Mouse (Mus musculus) MEL (cell line): ENCODE measurements at regions not wholly inside any gene's neighbourhood (a gene's known extent, or its start where the extent isn't known, plus 50 kb on each side); places are given as distances from the start of the nearest gene placed in this dataset.

Experiments
- CTCF ChIP-seq, 3 experiments: IDR thresholded peaks in 2 of 3; conservative IDR thresholded peaks in 1 of 3; 2 replicates each; pipeline ENCODE4 v1.5.1; 2011 to 2012; ENCODE audit warnings: low read length in 3 of 3, low read depth in 2 of 3, mild to moderate bottlenecking in 2 of 3, improper control_type of control experiment in 1 of 3, inconsistent platforms in 1 of 3, mixed read lengths in 1 of 3, moderate library complexity in 1 of 3; ENCODE audit not compliant: control insufficient read depth in 1 of 3, insufficient read depth in 1 of 3, poor library complexity in 1 of 3, severe bottlenecking in 1 of 3
- E2F4 ChIP-seq: IDR thresholded peaks from 2 replicates; pipeline ENCODE4 v1.6.1; 2011; ENCODE audit warnings: low read depth, low read length, improper control_type of control experiment, borderline replicate concordance
- GABPA ChIP-seq: IDR thresholded peaks from 2 replicates; pipeline ENCODE4 v1.6.1; 2012; ENCODE audit warnings: low read depth, mild to moderate bottlenecking, inconsistent platforms, low read length, improper control_type of control experiment, moderate library complexity
- GATA1 ChIP-seq: IDR thresholded peaks from 2 replicates; pipeline ENCODE4 v1.6.1; 2011; ENCODE audit warnings: low read depth, low read length, improper control_type of control experiment
- HCFC1 ChIP-seq: IDR thresholded peaks from 2 replicates; pipeline ENCODE4 v1.6.1; 2012; ENCODE audit warnings: low read depth, mild to moderate bottlenecking, inconsistent platforms, low read length, improper control_type of control experiment, moderate library complexity
- MAX ChIP-seq: IDR thresholded peaks from 2 replicates; pipeline ENCODE4 v1.6.1; 2011; ENCODE audit warnings: low read length, improper control_type of control experiment
- MAZ ChIP-seq: IDR thresholded peaks from 2 replicates; pipeline ENCODE4 v1.6.1; 2012; ENCODE audit warnings: low read depth, mild to moderate bottlenecking, inconsistent platforms, low read length, improper control_type of control experiment
- MXI1 ChIP-seq: IDR thresholded peaks from 2 replicates; pipeline ENCODE4 v1.6.1; 2011; ENCODE audit warnings: mild to moderate bottlenecking, low read depth, low read length, improper control_type of control experiment
- MYB ChIP-seq: IDR thresholded peaks from 2 replicates; pipeline ENCODE4 v1.6.1; 2011; ENCODE audit warnings: mild to moderate bottlenecking, low read depth, low read length, improper control_type of control experiment
- NRF1 ChIP-seq: IDR thresholded peaks from 2 replicates; pipeline ENCODE4 v1.6.1; 2014; ENCODE audit warnings: low read depth, mild to moderate bottlenecking, inconsistent platforms, low read length, improper control_type of control experiment, moderate library complexity; ENCODE audit not compliant: poor library complexity, insufficient read depth, severe bottlenecking
- USF1 ChIP-seq: IDR thresholded peaks from 2 replicates; pipeline ENCODE4 v1.6.1; 2014; ENCODE audit warnings: low read depth, mild to moderate bottlenecking, inconsistent platforms, low read length, improper control_type of control experiment, moderate library complexity
- USF2 ChIP-seq, 2 experiments: IDR thresholded peaks; 2 replicates each; pipeline ENCODE4 v1.6.1; 2011 to 2012; ENCODE audit warnings: improper control_type of control experiment in 2 of 2, low read length in 2 of 2, borderline replicate concordance in 1 of 2, inconsistent platforms in 1 of 2, low read depth in 1 of 2, mild to moderate bottlenecking in 1 of 2; ENCODE audit not compliant: insufficient read depth in 1 of 2
- ZKSCAN1 ChIP-seq: IDR thresholded peaks from 2 replicates; pipeline ENCODE4 v1.6.1; 2012; ENCODE audit warnings: low read depth, mild to moderate bottlenecking, inconsistent platforms, low read length, improper control_type of control experiment, moderate library complexity
- ZNF384 ChIP-seq: IDR thresholded peaks from 2 replicates; pipeline ENCODE4 v1.6.1; 2012; ENCODE audit warnings: low read depth, mild to moderate bottlenecking, inconsistent platforms, low read length, improper control_type of control experiment

- no peak for TF ChIP-seq MYB
- TF ChIP-seq CTCF (IDR thresholded peaks at IDR 0.05 in 2 of 3, conservative IDR thresholded peaks at IDR 0.05 in 1 of 3; ENCODE audit: control insufficient read depth in 1 of 3, insufficient read depth in 1 of 3, low read depth in 2 of 3, low read length in 3 of 3, poor library complexity in 1 of 3, severe bottlenecking in 1 of 3): no peak
- TF ChIP-seq NRF1: no peak
- TF ChIP-seq USF2 (IDR thresholded peaks at IDR 0.05; ENCODE audit: borderline replicate concordance in 1 of 2, insufficient read depth in 1 of 2, low read depth in 1 of 2, low read length in 2 of 2): no peak
- no peak for TF ChIP-seq ZKSCAN1
- TF ChIP-seq GABPA: no peak
- no peak for TF ChIP-seq HCFC1
- no peak for TF ChIP-seq E2F4
- no peak for TF ChIP-seq MXI1
- TF ChIP-seq GATA1: no peak
- no peak for TF ChIP-seq MAZ
- no peak for TF ChIP-seq USF1
- TF ChIP-seq MAX: no peak
- TF ChIP-seq ZNF384: no peak
These were observed 140.6 kb downstream of the 4921530L21Rik start for GRCm38 (mm10) chr14:96021646-96022045.
